Mouse (Mus musculus) lung, embryonic 14.5 days (tissue): ENCODE data around the gene Rnf26. TPM values are rescaled to one million over a fixed set of nuclear protein-coding genes. Genes with fewer than 3 reads are reported as not detected.

Source experiments
- ATAC-seq: fragments of 200-750 bp; cut with Nextera tagmentation; 2 replicates; pipeline ENCODE4 v1.8.0; 2017; ENCODE audit warnings: mild to moderate bottlenecking, moderate TSS enrichment, moderate library complexity; ENCODE audit not compliant: insufficient read depth
- DNase-seq: peaks from one replicate; pipeline ENCODE4 v3.0.0-alpha.2; 2015
- H3K27ac ChIP-seq: fragments of 300-500 bp; sonication (generic); 2 replicates; pipeline ENCODE4 v1.5.1; 2014; ENCODE audit warnings: low read depth, mild to moderate bottlenecking, moderate library complexity
- H3K27me3 ChIP-seq: fragments of 300-500 bp; sonication (generic); 2 replicates; pipeline ENCODE4 v1.6.1; 2014; ENCODE audit warnings: low read length, control low read depth; ENCODE audit not compliant: insufficient read depth
- H3K36me3 ChIP-seq: fragments of 300-500 bp; sonication (generic); 2 replicates; pipeline ENCODE4 v1.6.1; 2014; ENCODE audit warnings: control low read depth; ENCODE audit not compliant: insufficient read depth
- H3K4me1 ChIP-seq: fragments of 300-500 bp; sonication (generic); 2 replicates; pipeline ENCODE4 v1.6.1; 2014; ENCODE audit warnings: antibody characterized with exemption, control low read depth; ENCODE audit not compliant: insufficient read depth
- H3K4me2 ChIP-seq: fragments of 300-500 bp; sonication (generic); 2 replicates; pipeline ENCODE4 v1.6.1; 2014; ENCODE audit warnings: mild to moderate bottlenecking
- H3K4me3 ChIP-seq: fragments of 300-500 bp; sonication (generic); 2 replicates; pipeline ENCODE4 v1.5.1; 2014; ENCODE audit warnings: low read depth, low read length
- H3K9ac ChIP-seq: fragments of 300-500 bp; sonication (generic); 2 replicates; pipeline ENCODE4 v1.6.1; 2014
- H3K9me3 ChIP-seq: fragments of 300-500 bp; sonication (generic); 2 replicates; pipeline ENCODE4 v1.6.1; 2016; ENCODE audit warnings: low read depth, low read length, control low read depth
- CTCF ChIP-seq: IDR thresholded peaks from 2 replicates; pipeline ENCODE4 v1.5.1; 2016; ENCODE audit warnings: antibody characterized with exemption, low read depth
- WGBS: fragments of 180-500 bp; shearing (Covaris S2); extraction: QIAGEN DNeasy Blood & Tissue Kit; methylation state at CpG from one replicate; pipeline ENCODE4 v1.1.7; 2014; 5-methylcytosine and 5-hydroxymethylcytosine counted together
- polyA plus RNA-seq: library from polyadenylated mRNA; unstranded; fragments of >200 nt; fragmentation: Nextera tagmentation; extraction: Ambion mirVana; gene quantifications from 2 replicates; pipeline ENCODE4 v1.2.1, GENCODE M21; 2014

Gene Rnf26
- 85.6 and 89.2 TPM in 2 replicates for polyA plus RNA-seq

DNA sequence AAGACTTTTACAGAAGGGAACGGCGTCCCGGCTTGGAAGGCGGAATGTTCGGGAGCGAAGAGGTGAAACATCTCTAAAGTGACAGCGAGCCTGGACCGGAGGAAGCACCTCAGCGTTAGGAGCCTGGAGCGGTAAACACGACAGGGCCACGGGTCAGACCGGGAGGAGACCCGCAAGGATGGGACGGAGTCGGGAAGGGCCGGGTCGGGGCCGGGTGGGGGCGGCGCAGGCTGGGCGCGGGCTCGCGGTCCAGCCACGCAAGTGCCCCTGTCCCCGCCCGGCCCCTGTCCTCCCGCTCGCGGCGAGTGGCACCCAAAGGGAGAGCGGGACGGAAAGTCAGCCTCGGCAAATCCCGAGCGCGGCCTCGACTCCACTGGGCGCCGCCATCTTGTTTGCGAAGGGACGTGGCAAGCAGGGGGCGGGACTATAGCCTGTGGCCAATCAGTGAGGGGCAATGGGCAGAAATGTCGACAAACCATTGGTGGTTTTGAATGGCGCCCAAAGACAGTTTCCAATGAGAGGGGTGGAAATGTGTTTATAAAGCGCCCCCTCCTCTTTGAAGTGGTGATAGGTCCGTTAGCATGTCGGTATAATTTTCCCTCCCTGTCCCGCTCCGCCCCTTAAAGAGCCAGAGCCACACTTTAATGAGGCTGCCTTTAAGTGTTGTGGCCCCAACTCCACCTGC is at the start of gene Rnf26, which contains the start of gene Gm49380:
Gene Rnf26, minus strand, starts transcription at position 413 of the 685 bp plus-strand sequence.
Gene Gm49380, minus strand, starts transcription at position 396 of the 685 bp plus-strand sequence.
- H3K9me3 ChIP-seq = no peaks in the 10 kb centered on the region
- peaks cover 21% of the 10 kb centered on the region for H3K36me3 ChIP-seq
- H3K9ac ChIP-seq = peak within 1 kb of the TSS; percentile 82
- peaks cover 11% of the 10 kb centered on the region for H3K4me1 ChIP-seq
- TF ChIP-seq CTCF = no peak
- DNase-seq = peak; percentile 98
- H3K4me3 ChIP-seq = peak within 1 kb of the TSS; percentile 74
- no peaks in the 10 kb centered on the region for H3K27me3 ChIP-seq
- peak; percentile 94 for ATAC-seq
- H3K27ac ChIP-seq = peak within 1 kb of the TSS; percentile 72
- peak within 1 kb of the TSS; percentile 60 for H3K4me2 ChIP-seq
- WGBS = under 1% methylated on average over 50 of the region's 51 CpGs

DNA sequence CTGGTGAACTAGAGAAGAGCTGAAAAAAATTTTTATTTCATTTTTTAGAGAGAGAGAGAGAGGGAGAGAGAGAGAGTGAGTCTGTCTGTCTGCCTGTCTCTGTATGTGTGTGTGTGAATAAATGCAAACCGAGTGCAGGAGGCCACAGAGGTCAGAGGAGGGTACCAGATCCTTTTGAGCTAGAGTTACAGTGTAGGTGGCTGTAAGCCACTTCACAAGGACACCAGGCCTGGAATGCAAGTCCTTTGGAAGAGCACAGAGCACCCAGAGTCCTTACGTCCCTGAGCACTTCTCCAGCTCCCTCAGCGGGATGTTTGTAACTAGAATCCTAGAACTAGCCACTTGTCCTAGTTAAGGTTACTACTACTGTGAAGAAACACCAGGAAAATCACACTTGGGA is 46.6 kb upstream of the Rnf26 start:
- Histone ChIP-seq H3K27me3 (no peaks in the 10 kb centered on the region), H3K9me3 (no peaks in the 10 kb centered on the region), H3K9ac (no peak overlapping the region), H3K27ac (no peak overlapping the region), H3K4me2 (no peak overlapping the region), H3K4me3 (no peak overlapping the region), H3K4me1 (no peaks in the 10 kb centered on the region), H3K36me3 (peaks cover 71% of the 10 kb centered on the region)
- WGBS = 75% methylated on average over 3 of the region's 3 CpGs
- DNase-seq (no peak), ATAC-seq (no peak)
- no peak for TF ChIP-seq CTCF

DNA sequence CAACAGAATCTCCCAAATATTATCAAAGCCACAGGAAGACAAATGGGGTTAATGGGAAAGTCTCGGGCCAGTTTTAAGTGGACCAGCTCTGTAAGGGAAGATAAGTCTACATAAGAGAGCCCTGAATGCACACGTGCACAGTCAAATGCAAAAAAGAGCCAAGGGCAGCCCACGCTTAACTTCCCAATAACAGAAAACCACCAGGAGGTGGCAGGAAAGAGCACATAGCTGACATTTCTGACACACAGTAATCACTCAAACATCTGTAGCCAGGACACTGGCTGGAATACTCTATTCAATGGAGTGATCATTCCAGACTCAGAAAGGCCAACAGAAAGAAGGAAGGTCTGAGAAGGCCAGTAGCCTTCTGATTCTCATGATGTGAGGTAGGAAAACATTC is 34.0 kb upstream of the Rnf26 start:
- WGBS = 48% methylated on average over 3 of the region's 3 CpGs
- H3K36me3 ChIP-seq = peaks cover 74% of the 10 kb centered on the region

DNA sequence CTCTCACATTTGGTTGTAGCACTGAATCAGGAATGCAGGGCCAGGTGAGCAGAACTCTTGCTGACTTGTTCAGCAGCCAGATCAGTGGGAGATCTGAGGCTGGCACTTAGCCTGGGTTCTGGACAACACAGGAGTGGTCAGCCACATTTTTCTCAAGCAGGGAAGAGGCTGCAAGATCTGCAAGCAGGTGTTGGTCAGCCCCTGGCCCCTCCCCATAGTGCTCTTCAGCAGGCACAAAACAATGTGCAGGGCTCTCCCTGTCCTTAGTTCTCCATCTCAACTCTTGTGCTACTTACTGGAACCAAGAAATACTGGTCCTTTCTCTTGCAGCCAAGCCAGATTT is 31.4 kb upstream of the Rnf26 start:
- no peak for ATAC-seq
- H3K36me3 ChIP-seq = peaks cover 82% of the 10 kb centered on the region
- no peak for TF ChIP-seq CTCF
- DNase-seq = no peak
- H3K9me3 ChIP-seq = no peaks in the 10 kb centered on the region
- H3K27me3 ChIP-seq = no peaks in the 10 kb centered on the region
- no peaks in the 10 kb centered on the region for H3K4me1 ChIP-seq
- no peak overlapping the region for H3K9ac ChIP-seq
- H3K4me2 ChIP-seq = no peak overlapping the region
- H3K27ac ChIP-seq = no peak overlapping the region; the same call in 1 of the 2 replicates
- H3K4me3 ChIP-seq = no peak overlapping the region

More for the DNA sequence above, 34.0 kb upstream of the Rnf26 start:
- Histone ChIP-seq H3K9me3 (no peaks in the 10 kb centered on the region), H3K27ac (no peak overlapping the region), H3K9ac (no peak overlapping the region), H3K4me1 (no peaks in the 10 kb centered on the region), H3K27me3 (no peaks in the 10 kb centered on the region), H3K4me2 (no peak overlapping the region), H3K4me3 (no peak overlapping the region)
- DNase-seq (peak; percentile 39), ATAC-seq (no peak)
- TF ChIP-seq CTCF = peak; percentile 51

- Histone ChIP-seq H3K4me2 (no peak overlapping the region), H3K9me3 (no peaks in the 10 kb centered on the region), H3K4me3 (no peak overlapping the region), H3K9ac (no peak overlapping the region), H3K27me3 (no peaks in the 10 kb centered on the region), H3K4me1 (no peaks in the 10 kb centered on the region), H3K27ac (no peak overlapping the region), H3K36me3 (peaks cover 82% of the 10 kb centered on the region)
- ATAC-seq (peak; percentile 52; the same call in 1 of the 2 replicates), DNase-seq (peak; percentile 50)
- peak; percentile 15 for TF ChIP-seq CTCF
- 38% methylated on average over 7 of the region's 8 CpGs for WGBS
Observed at GRCm38 (mm10) chr9:44144023-44144717, 30.9 kb upstream of the Rnf26 start.

DNA sequence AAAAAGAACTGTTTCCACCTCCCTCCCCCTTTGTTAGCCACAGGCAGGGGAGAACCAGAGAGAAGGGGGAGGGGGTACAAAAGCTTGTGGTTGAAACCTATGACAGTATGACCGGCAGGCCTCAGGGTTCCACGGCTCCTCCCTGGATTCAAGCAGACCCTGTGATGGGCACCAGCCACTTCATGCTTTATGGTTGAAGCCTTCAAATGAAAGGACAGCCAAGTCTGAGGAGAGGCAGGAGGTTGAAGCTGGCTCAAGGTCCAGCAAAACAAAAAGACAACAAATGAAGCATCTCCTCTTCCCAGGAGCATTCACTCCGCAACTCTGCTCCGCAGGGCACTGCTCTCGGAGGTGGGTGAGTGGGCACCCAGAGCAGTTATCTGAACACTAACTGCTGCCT is 30.1 kb upstream of the Rnf26 start:
- Histone ChIP-seq H3K36me3 (peaks cover 82% of the 10 kb centered on the region), H3K9ac (no peak overlapping the region), H3K9me3 (no peaks in the 10 kb centered on the region), H3K4me3 (no peak overlapping the region), H3K27ac (no peak overlapping the region), H3K4me1 (no peaks in the 10 kb centered on the region), H3K4me2 (no peak overlapping the region), H3K27me3 (no peaks in the 10 kb centered on the region)
- WGBS = 83% methylated on average over 5 of the region's 5 CpGs
- no peak for ATAC-seq
- DNase-seq = no peak
- TF ChIP-seq CTCF = no peak

- Histone ChIP-seq H3K27ac (no peak overlapping the region), H3K4me2 (no peak overlapping the region), H3K9ac (no peak overlapping the region; the same call in 1 of the 2 replicates), H3K4me1 (no peaks in the 10 kb centered on the region), H3K36me3 (peaks cover 80% of the 10 kb centered on the region), H3K9me3 (no peaks in the 10 kb centered on the region), H3K4me3 (no peak overlapping the region), H3K27me3 (no peaks in the 10 kb centered on the region)
- no peak for DNase-seq
- TF ChIP-seq CTCF = no peak
- WGBS = 65% methylated on average over 5 of the region's 5 CpGs
- no peak for ATAC-seq
Observed at GRCm38 (mm10) chr9:44141951-44142350, 28.6 kb upstream of the Rnf26 start.
